Mouse (Mus musculus): ENCODE measurements at regions not wholly inside any gene's neighbourhood (a gene's known extent, or its start where the extent isn't known, plus 50 kb on each side); places are given as distances from the start of the nearest gene placed in this dataset.
"Not testable (repeated sequence)": the region's sequence is repeated elsewhere in the genome, so short reads cannot be mapped to it uniquely, and the experiment has no call there.

- no peak for DNase-seq
Measured at GRCm38 (mm10) chr7:60293556-60293955, 153.5 kb upstream of the Snrpn start.

GRCm38 (mm10) chr7:60244187-60244866, 104.3 kb upstream of the Snrpn start:
- peak; percentile 72 for DNase-seq

- peak; percentile 21 for DNase-seq
Measured at GRCm38 (mm10) chr7:60243746-60244145, 103.7 kb upstream of the Snrpn start.

- DNase-seq, result not testable (repeated sequence)
Measured at GRCm38 (mm10) chr7:60238595-60239195, 98.7 kb upstream of the Snrpn start.

GRCm38 (mm10) chr7:60216358-60217273, 76.6 kb upstream of the Snrpn start:
- not testable (repeated sequence) for DNase-seq

Measured in liver (tissue).